ENCODE assay signal across 8 mouse cellular contexts in genomic region chr1:93114713-93115463, GRCm38 (mm10). TPM values are rescaled to one million over a fixed set of nuclear protein-coding genes. Genes with fewer than 3 reads are reported as not detected.
A peak's percentile ranks its signal among the peaks of the same experiment; 100 is the strongest.
DNase-seq lines count a peak whose midpoint lies in the region; ATAC-seq and TF ChIP-seq lines count a peak whose summit lies in the region.

No protein-coding gene starts in this region.

- H3K4me2 ChIP-seq in kidney, embryonic 14.5 days (replicated peaks; ENCODE audit: low read depth, low read length), result peak overlapping the region; percentile 48
- peak overlapping the region; percentile 50 for H3K4me2 ChIP-seq in limb, embryonic 15.5 days
- peak overlapping the region; percentile 50 for H3K4me2 ChIP-seq in myocyte (ENCODE audit: low read depth)

- H3K27me3 ChIP-seq in heart, embryonic 10.5 days (ENCODE audit: insufficient read depth, poor library complexity, severe bottlenecking), result no peaks in the 10 kb centered on the region; the same call in 1 of the 2 replicates
- H3K27me3 ChIP-seq in kidney, embryonic 14.5 days (ENCODE audit: control insufficient read depth, insufficient read depth, low read length), result 0 out of 2 replicates have a peak, but pooled peaks cover 3% of the 10 kb centered on the region
- no peaks in the 10 kb centered on the region; the same call in 1 of the 2 replicates for H3K27me3 ChIP-seq in limb, embryonic 15.5 days
- H3K27me3 ChIP-seq in myocyte (ENCODE audit: control insufficient read depth, insufficient read depth, insufficient read length), result peaks cover 31% of the 10 kb centered on the region
- H3K27me3 ChIP-seq in thymus, adult 2 months (ENCODE audit: control insufficient read depth, insufficient read depth, low read length), result no peaks in the 10 kb centered on the region

- H3ac ChIP-seq in myocyte (ENCODE audit: control insufficient read depth, insufficient read length), result no peak overlapping the region

- H3K9ac ChIP-seq in kidney, embryonic 14.5 days (ENCODE audit: low read depth, low read length), result peak overlapping the region; percentile 13; the same call in 1 of the 2 replicates
- no peak overlapping the region for H3K9ac ChIP-seq in limb, embryonic 15.5 days

- no peaks in the 10 kb centered on the region for H3K9me3 ChIP-seq in heart, embryonic 10.5 days
- H3K9me3 ChIP-seq in kidney, embryonic 14.5 days (ENCODE audit: control insufficient read depth, low read length), result no peaks in the 10 kb centered on the region
- H3K9me3 ChIP-seq in limb, embryonic 15.5 days, result no peaks in the 10 kb centered on the region

- 29% methylated on average over 21 of the region's 21 CpGs for WGBS in heart, embryonic 10.5 days
- WGBS in kidney, embryonic 14.5 days, result 29% methylated on average over 21 of the region's 21 CpGs
- 24% methylated on average over 21 of the region's 21 CpGs for WGBS in limb, embryonic 15.5 days
- WGBS in thymus, adult 2 months, result 28% methylated on average over 21 of the region's 21 CpGs

- no peak for TF ChIP-seq CTCF in thymus, adult 2 months (IDR thresholded peaks at IDR 0.05; ENCODE audit: borderline replicate concordance, control insufficient read depth, extremely low read depth, insufficient read depth, low read length, poor library complexity)

- H3K36me3 ChIP-seq in heart, embryonic 10.5 days, result no peaks in the 10 kb centered on the region
- no peaks in the 10 kb centered on the region for H3K36me3 ChIP-seq in kidney, embryonic 14.5 days (ENCODE audit: control insufficient read depth, insufficient read depth, low read length)
- H3K36me3 ChIP-seq in limb, embryonic 15.5 days, result no peaks in the 10 kb centered on the region
- no peaks in the 10 kb centered on the region for H3K36me3 ChIP-seq in myocyte (ENCODE audit: control insufficient read depth, insufficient read depth)
- H3K36me3 ChIP-seq in thymus, adult 2 months (ENCODE audit: control insufficient read depth, insufficient read depth, low read length), result no peaks in the 10 kb centered on the region

- TF ChIP-seq POLR2A in myocyte (IDR thresholded peaks at IDR 0.05; ENCODE audit: insufficient read length, low read depth), result no peak
- no peak for TF ChIP-seq POLR2A in thymus, adult 2 months (IDR thresholded peaks at IDR 0.05; ENCODE audit: control insufficient read depth, extremely low read depth, insufficient read depth, low read length, poor library complexity)

- DNase-seq in 416B (ENCODE audit: low read depth), result peak; percentile 12
- DNase-seq in adrenal gland, adult 18-20 months (ENCODE audit: low spot score in 2 of 2), result peak; percentile 33 to 35
- DNase-seq in embryo, embryonic 11 days, result peak; percentile 97
- DNase-seq in heart, embryonic 10.5 days (ENCODE audit: low spot score), result peak; percentile 95
- DNase-seq in thymus, adult 2 months, result peak; percentile 60

- peak; percentile 100 for ATAC-seq in kidney, embryonic 14.5 days (ENCODE audit: low FRiP score, low TSS enrichment)
- peak; percentile 88 for ATAC-seq in limb, embryonic 15.5 days (ENCODE audit: insufficient number of reproducible peaks, low FRiP score, low TSS enrichment, low read depth)

- H3K4me3 ChIP-seq in heart, embryonic 10.5 days, result peak overlapping the region; percentile 50
- peak overlapping the region; percentile 23 for H3K4me3 ChIP-seq in kidney, embryonic 14.5 days (ENCODE audit: low read length)
- H3K4me3 ChIP-seq in limb, embryonic 15.5 days, result peak overlapping the region; percentile 33
- H3K4me3 ChIP-seq in myocyte, result no peak overlapping the region
- H3K4me3 ChIP-seq in thymus, adult 2 months (ENCODE audit: control insufficient read depth, insufficient read depth, low read length), result no peak overlapping the region

- H3K27ac ChIP-seq in heart, embryonic 10.5 days, result no peak overlapping the region
- H3K27ac ChIP-seq in kidney, embryonic 14.5 days (ENCODE audit: low read depth, low read length), result no peak overlapping the region
- H3K27ac ChIP-seq in limb, embryonic 15.5 days, result no peak overlapping the region
- H3K27ac ChIP-seq in thymus, adult 2 months (ENCODE audit: control insufficient read depth, insufficient read depth, low read length), result no peak overlapping the region

- H3K4me1 ChIP-seq in heart, embryonic 10.5 days, result peaks cover 7% of the 10 kb centered on the region
- no peaks in the 10 kb centered on the region for H3K4me1 ChIP-seq in kidney, embryonic 14.5 days (ENCODE audit: control insufficient read depth, insufficient read depth, low read length)
- H3K4me1 ChIP-seq in limb, embryonic 15.5 days, result peaks cover 7% of the 10 kb centered on the region
- H3K4me1 ChIP-seq in thymus, adult 2 months (replicated peaks; ENCODE audit: control insufficient read depth, insufficient read depth, low read length), result no peaks in the 10 kb centered on the region

- H3K79me2 ChIP-seq in myocyte (ENCODE audit: control insufficient read depth, insufficient read depth), result no peaks in the 10 kb centered on the region

TF ChIP-seq in myocyte, 11 proteins besides CTCF, POLR2A, EP300 and RAD21:
- TF ChIP-seq MYOD1 (IDR thresholded peaks at IDR 0.05; ENCODE audit: control insufficient read depth in 1 of 3, insufficient read length in 2 of 3, low read depth in 2 of 3), result no peak

RNA-seq across cellular contexts. Expression of gene Kif1a, which starts 13.1 kb away (rescaled TPM):
- total RNA-seq in adrenal gland, adult 18-20 months (2021), result 10 to 100 TPM; 37.9 to 38.1 TPM
- 5.1 and 5.4 TPM in 2 replicates for polyA plus RNA-seq in heart, embryonic 10.5 days (2016; fragmentation: Nextera tagmentation; extraction: Ambion mirVana)
- polyA plus RNA-seq in kidney, embryonic 14.5 days (2014; fragmentation: Nextera tagmentation; extraction: Ambion mirVana), result 3.2 and 6.9 TPM in 2 replicates
- polyA plus RNA-seq in limb, embryonic 15.5 days (2015; fragmentation: Nextera tagmentation; extraction: Ambion mirVana), result 18.7 and 19.1 TPM in 2 replicates
- 0.95 TPM for polyA plus RNA-seq in myocyte (2012; fragmentation: generic; extraction: Trizol)
- 1.8 and 2.0 TPM in 2 replicates for polyA plus RNA-seq in thymus, adult 2 months (2012; rRNA removed)

RNA-seq across cellular contexts. Expression of gene Agxt, which starts 20.2 kb away (rescaled TPM):
- not detected for total RNA-seq in adrenal gland, adult 18-20 months (2021)
- 0.50 TPM in 1 of 2 replicates, not detected in the other for polyA plus RNA-seq in heart, embryonic 10.5 days (2016; fragmentation: Nextera tagmentation; extraction: Ambion mirVana)
- polyA plus RNA-seq in kidney, embryonic 14.5 days (2014; fragmentation: Nextera tagmentation; extraction: Ambion mirVana), result not detected in 2 replicates
- not detected in 2 replicates for polyA plus RNA-seq in limb, embryonic 15.5 days (2015; fragmentation: Nextera tagmentation; extraction: Ambion mirVana)
- polyA plus RNA-seq in myocyte (2012; fragmentation: generic; extraction: Trizol), result not detected
- polyA plus RNA-seq in thymus, adult 2 months (2012; rRNA removed), result 0.23 and 0.78 TPM in 2 replicates

RNA-seq across cellular contexts. Expression of gene 2310007B03Rik, which starts 45.9 kb away (rescaled TPM):
- not detected for total RNA-seq in adrenal gland, adult 18-20 months (2021)
- polyA plus RNA-seq in heart, embryonic 10.5 days (2016; fragmentation: Nextera tagmentation; extraction: Ambion mirVana), result 0.06 and 0.30 TPM in 2 replicates
- 0.42 and 0.49 TPM in 2 replicates for polyA plus RNA-seq in kidney, embryonic 14.5 days (2014; fragmentation: Nextera tagmentation; extraction: Ambion mirVana)
- polyA plus RNA-seq in limb, embryonic 15.5 days (2015; fragmentation: Nextera tagmentation; extraction: Ambion mirVana), result 27.6 and 28.8 TPM in 2 replicates
- polyA plus RNA-seq in myocyte (2012; fragmentation: generic; extraction: Trizol), result 0.06 TPM
- 0.68 and 0.88 TPM in 2 replicates for polyA plus RNA-seq in thymus, adult 2 months (2012; rRNA removed)

RNA-seq across cellular contexts. Expression of gene Crocc2, which starts 53.6 kb away (rescaled TPM):
- under 1 TPM in 1 of 2 experiments, not detected in 1; 0.03 TPM for total RNA-seq in adrenal gland, adult 18-20 months (2021)
- 0.14 and 0.30 TPM in 2 replicates for polyA plus RNA-seq in heart, embryonic 10.5 days (2016; fragmentation: Nextera tagmentation; extraction: Ambion mirVana)
- polyA plus RNA-seq in kidney, embryonic 14.5 days (2014; fragmentation: Nextera tagmentation; extraction: Ambion mirVana), result 0.14 and 0.20 TPM in 2 replicates
- 0.23 and 0.24 TPM in 2 replicates for polyA plus RNA-seq in limb, embryonic 15.5 days (2015; fragmentation: Nextera tagmentation; extraction: Ambion mirVana)
- not detected for polyA plus RNA-seq in myocyte (2012; fragmentation: generic; extraction: Trizol)
- 0.28 and 0.34 TPM in 2 replicates for polyA plus RNA-seq in thymus, adult 2 months (2012; rRNA removed)

Comparison
In these comparisons a context has a peak if more than half of its experiments do, and no peak if none do; other contexts are left out.
1. DNase-seq: peak in every context shown above with its lines; median percentile 97 in embryo, embryonic 11 days; 95 in heart, embryonic 10.5 days; 60 in thymus, adult 2 months; 34 in adrenal gland, adult 18-20 months; 12 in 416B.
2. H3K4me3 ChIP-seq: peak in heart, embryonic 10.5 days (single experiment), kidney, embryonic 14.5 days (single experiment) and limb, embryonic 15.5 days (single experiment); none in myocyte (single experiment) and thymus, adult 2 months (single experiment).
3. RNA of gene 2310007B03Rik, which starts 45.9 kb away (polyA plus RNA-seq): 27.6 to 28.8 TPM in limb, embryonic 15.5 days; 0.68 to 0.88 TPM in thymus, adult 2 months, 0.42 to 0.49 TPM in kidney, embryonic 14.5 days, 0.06 to 0.30 TPM in heart, embryonic 10.5 days and 0.06 TPM in myocyte (single experiment); every median in the first group is over 10 times any median in the second.
4. Peak in every context shown above with its lines, with median percentiles within 50 percentile points of each other: H3K4me2 ChIP-seq.